Mouse (Mus musculus): ENCODE data around the gene Mtrex. TPM values are rescaled to one million over a fixed set of nuclear protein-coding genes. Genes with fewer than 3 reads are reported as not detected.

Mtrex gene
- polyA plus RNA-seq, 1 experiment from 2014 or later = 67.8 TPM

- Histone ChIP-seq H3K27me3 (no peaks in the 10 kb centered on the region), H3K4me1 (replicated peaks) (no peaks in the 10 kb centered on the region), H3K36me3 (no peaks in the 10 kb centered on the region), H3K4me3 (no peak overlapping the region), H3K9me3 (no peaks in the 10 kb centered on the region), H3K27ac (replicated peaks) (no peak overlapping the region), H3K9ac (no peak overlapping the region), H3K4me2 (no peak overlapping the region)
- WGBS = 77% methylated on average over 3 of the region's 3 CpGs
- ATAC-seq (ENCODE audit: low read depth) = no peak
Measured at GRCm38 (mm10) chr13:112822413-112822812, 104.8 kb downstream of the Mtrex start.

GRCm38 (mm10) chr13:112818125-112818524, 109.1 kb downstream of the Mtrex start:
- whole genome bisulfite sequencing = 85% methylated on average over 3 of the region's 3 CpGs
- no peak for ATAC-seq (ENCODE audit: low read depth)
- H3K9me3 ChIP-seq = no peaks in the 10 kb centered on the region
- no peaks in the 10 kb centered on the region for H3K36me3 ChIP-seq
- H3K4me2 ChIP-seq = no peak overlapping the region
- no peak overlapping the region for H3K27ac ChIP-seq (replicated peaks)
- no peak overlapping the region for H3K4me3 ChIP-seq
- H3K4me1 ChIP-seq (replicated peaks) = no peaks in the 10 kb centered on the region
- no peak overlapping the region for H3K9ac ChIP-seq
- H3K27me3 ChIP-seq = no peaks in the 10 kb centered on the region

Other genes starting within 250 kb of the Mtrex start
- gene Plpp1, start 126.6 kb downstream of the Mtrex start, polyA plus RNA-seq (2015; fragmentation: Nextera tagmentation; extraction: Ambion mirVana) = 49.3 and 52.7 TPM in 2 replicates
- 32.5 and 34.7 TPM in 2 replicates for gene Dhx29, start 56 bp upstream of the Mtrex start, polyA plus RNA-seq (2015; fragmentation: Nextera tagmentation; extraction: Ambion mirVana)
- gene Ccno, start 60.4 kb upstream of the Mtrex start, polyA plus RNA-seq (2015; fragmentation: Nextera tagmentation; extraction: Ambion mirVana) = 0.25 TPM in 1 of 2 replicates, not detected in the other
- gene Mcidas, start 66.4 kb upstream of the Mtrex start, polyA plus RNA-seq (2015; fragmentation: Nextera tagmentation; extraction: Ambion mirVana) = 0.10 and 0.12 TPM in 2 replicates
- gene Cdc20b, start 107.7 kb upstream of the Mtrex start, polyA plus RNA-seq (2015; fragmentation: Nextera tagmentation; extraction: Ambion mirVana) = not detected in 2 replicates
- 81.0 and 94.9 TPM in 2 replicates for gene Gpx8, start 119.0 kb upstream of the Mtrex start, polyA plus RNA-seq (2015; fragmentation: Nextera tagmentation; extraction: Ambion mirVana)
- not detected in 2 replicates for gene Gzma, start 173.6 kb upstream of the Mtrex start, polyA plus RNA-seq (2015; fragmentation: Nextera tagmentation; extraction: Ambion mirVana)